Mouse (Mus musculus) ES-E14 (cell line): ENCODE results near the gene Popdc3. TPM values are rescaled to one million over a fixed set of nuclear protein-coding genes. Genes with fewer than 3 reads are reported as not detected.

ENCODE experiments used
- DNase-seq: peaks from one replicate; pipeline ENCODE4 v3.0.0-alpha.2; 2013; ENCODE audit warnings: low read depth, low spot score
- H3K27ac ChIP-seq: 2 replicates; pipeline ENCODE4 v1.5.1; 2012; ENCODE audit warnings: low read depth, mild to moderate bottlenecking, low read length, moderate library complexity, mixed read lengths; ENCODE audit not compliant: poor library complexity, insufficient read depth, severe bottlenecking
- H3K36me3 ChIP-seq: 2 replicates; pipeline ENCODE4 v1.6.1; 2012; ENCODE audit warnings: mild to moderate bottlenecking, low read length, moderate library complexity, mixed read lengths; ENCODE audit not compliant: control insufficient read depth, poor library complexity, insufficient read depth, severe bottlenecking
- H3K4me1 ChIP-seq, 2 experiments: fragments of 150-350 bp in 1 of 2; sonication (generic) in 1 of 2; 2 replicates each; pipeline ENCODE4 v1.6.1; 2012; ENCODE audit warnings: low read length in 2 of 2, mild to moderate bottlenecking in 1 of 2, mixed read lengths in 1 of 2; ENCODE audit not compliant: control insufficient read depth in 2 of 2, insufficient read depth in 2 of 2, poor library complexity in 1 of 2
- H3K4me3 ChIP-seq, 2 experiments: fragments of 150-350 bp in 1 of 2; sonication (generic) in 1 of 2; 2 replicates each; pipeline ENCODE4 v1.5.1; 2012; ENCODE audit warnings: low read length in 2 of 2, low read depth in 1 of 2, mild to moderate bottlenecking in 1 of 2, mixed read lengths in 1 of 2; ENCODE audit not compliant: insufficient read depth in 1 of 2, poor library complexity in 1 of 2, severe bottlenecking in 1 of 2
- H3K9ac ChIP-seq: 2 replicates; pipeline ENCODE4 v1.6.1; 2012; ENCODE audit warnings: low read depth, mild to moderate bottlenecking, low read length, mixed read lengths; ENCODE audit not compliant: poor library complexity, insufficient read depth, severe bottlenecking
- H3K9me3 ChIP-seq: fragments of 150-350 bp; sonication (generic); 2 replicates; pipeline ENCODE4 v1.6.1; 2012; ENCODE audit warnings: low read depth, mild to moderate bottlenecking, low read length; ENCODE audit not compliant: control insufficient read depth, insufficient read depth
- CHD2 ChIP-seq: IDR thresholded peaks from 2 replicates; pipeline ENCODE4 v1.6.1; 2014; ENCODE audit warnings: mild to moderate bottlenecking, low read depth, low read length, inconsistent platforms
- HCFC1 ChIP-seq: IDR thresholded peaks from 2 replicates; pipeline ENCODE4 v1.6.1; 2012; ENCODE audit warnings: low read length, inconsistent platforms, borderline replicate concordance; ENCODE audit not compliant: insufficient read depth
- MAFK ChIP-seq: IDR thresholded peaks from 2 replicates; pipeline ENCODE4 v1.6.1; 2014; ENCODE audit warnings: mild to moderate bottlenecking, low read depth, low read length, inconsistent platforms; ENCODE audit not compliant: insufficient read depth
- ZC3H11A ChIP-seq: IDR thresholded peaks from 2 replicates; pipeline ENCODE4 v1.6.1; 2012; ENCODE audit warnings: low read depth, mild to moderate bottlenecking, inconsistent platforms, low read length, borderline replicate concordance
- ZNF384 ChIP-seq: IDR thresholded peaks from 2 replicates; pipeline ENCODE4 v1.6.1; 2012; ENCODE audit warnings: low read depth, low read length, inconsistent platforms
- in situ Hi-C, 2 experiments: fragments of 600-800 bp; cut with MboI; formaldehyde crosslinking; loops; one replicate each; pipeline ENCODE4 v1.15.1; 2025; ENCODE audit warnings: low sequenced_read_pairs in 2 of 2, inconsistent platforms in 1 of 2; ENCODE audit not compliant: unreplicated experiment in 2 of 2
- total RNA-seq: library from RNA; depleted of rRNA; stranded (reverse); fragments of 300-350 nt; gene quantifications from 2 replicates; pipeline ENCODE4 v1.2.3, GENCODE M21; 2012

Popdc3 gene
- total RNA-seq, 1 experiment = 0.85 TPM

DNA sequence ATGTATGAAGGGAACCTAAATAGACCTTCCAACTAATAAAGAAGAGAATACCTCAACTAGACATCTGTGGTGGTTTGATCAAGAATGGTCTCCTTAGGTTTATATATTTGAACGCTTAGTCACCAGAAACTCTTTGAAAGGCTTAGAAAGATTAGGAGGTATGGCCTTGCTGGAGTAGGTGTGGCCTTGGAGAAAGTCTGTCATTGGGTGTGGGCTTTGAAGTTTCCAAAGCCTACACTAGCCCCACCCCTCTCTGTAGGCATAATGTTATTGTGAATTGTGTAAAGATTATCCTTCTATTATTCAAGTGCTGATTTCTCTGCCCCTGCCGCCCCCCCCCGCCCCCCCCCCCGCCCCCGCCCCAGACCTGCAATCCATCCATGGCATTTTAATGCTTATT is 59.6 kb downstream of the Popdc3 start:
- Histone ChIP-seq H3K9me3 (no peaks in the 10 kb centered on the region), H3K4me1 (peaks cover 0 to 3% of the 10 kb centered on the region in 2 experiments; a peak in 1 of 4 replicates), H3K9ac (no peak overlapping the region), H3K4me3 (no peak overlapping the region), H3K27ac (no peak overlapping the region), H3K36me3 (no peaks in the 10 kb centered on the region)
- TF ChIP-seq MAFK (no peak), HCFC1 (no peak), ZNF384 (no peak), ZC3H11A (no peak), CHD2 (no peak)
- in situ Hi-C loops = no loop called here
- DNase-seq = no peak

DNA sequence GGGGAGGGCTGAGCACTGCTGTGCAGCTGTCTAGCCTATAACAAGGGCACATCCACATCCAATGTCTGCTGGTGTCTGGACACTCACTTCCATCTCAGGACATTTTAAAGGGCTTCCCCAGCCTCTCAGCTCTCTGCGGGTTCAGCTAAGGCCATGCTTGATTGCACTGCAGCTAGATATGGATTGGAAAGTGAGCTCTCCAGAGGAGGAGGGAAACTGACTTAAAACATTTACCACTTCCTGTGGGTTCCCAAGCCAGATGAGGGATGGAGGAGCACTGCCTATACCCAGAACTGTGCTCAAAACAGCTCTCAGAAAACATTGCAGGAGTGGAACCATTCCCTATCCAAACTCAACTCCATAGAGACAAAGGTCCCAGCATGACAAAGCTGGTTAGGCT is 82.6 kb downstream of the Popdc3 start:
- Histone ChIP-seq H3K9ac (no peak overlapping the region), H3K36me3 (no peaks in the 10 kb centered on the region), H3K27ac (no peak overlapping the region), H3K4me3 (no peak overlapping the region), H3K9me3 (no peaks in the 10 kb centered on the region), H3K4me1 (no peaks in the 10 kb centered on the region)
- TF ChIP-seq HCFC1 = no peak
- in situ Hi-C loops = no loop called here
- no peak for DNase-seq

DNA sequence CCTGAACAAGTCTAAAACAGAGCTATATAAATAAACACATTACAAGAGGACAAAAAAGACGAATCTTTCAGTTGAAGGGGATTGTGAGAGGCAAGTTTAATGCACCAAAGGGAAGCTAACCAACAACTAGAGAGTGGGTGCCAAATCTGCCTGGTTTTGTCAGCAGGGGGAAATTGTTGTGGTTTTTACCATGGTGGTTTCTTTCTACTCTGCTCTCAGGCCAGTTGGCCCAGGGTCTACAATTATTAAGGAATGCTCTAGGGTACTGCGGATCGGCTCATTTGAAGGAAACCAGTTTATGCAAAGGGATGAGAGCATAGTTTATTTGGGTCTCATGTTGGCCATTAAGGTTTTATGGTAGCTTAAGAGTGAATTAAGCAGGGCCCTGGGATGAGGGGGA is 84.2 kb downstream of the Popdc3 start:
- no peaks in the 10 kb centered on the region for H3K36me3 ChIP-seq
- no peaks in the 10 kb centered on the region for H3K9me3 ChIP-seq
- no peak overlapping the region for H3K9ac ChIP-seq
- no peak overlapping the region for H3K27ac ChIP-seq
- DNase-seq = no peak
- TF ChIP-seq MAFK (no peak), HCFC1 (no peak), CHD2 (no peak), ZC3H11A (no peak), ZNF384 (no peak)
- in situ Hi-C loops = no loop called here
- no peak overlapping the region for H3K4me3 ChIP-seq
- no peaks in the 10 kb centered on the region for H3K4me1 ChIP-seq

GRCm38 (mm10) chr10:45276499-45276898 is 98.6 kb downstream of the Popdc3 start:
- Histone ChIP-seq H3K9ac (no peak overlapping the region), H3K9me3 (no peaks in the 10 kb centered on the region), H3K4me1 (no peaks in the 10 kb centered on the region), H3K27ac (no peak overlapping the region), H3K36me3 (no peaks in the 10 kb centered on the region), H3K4me3 (no peak overlapping the region)
- TF ChIP-seq CHD2 = no peak
- TF ChIP-seq ZC3H11A = no peak
- no peak for TF ChIP-seq ZNF384
- TF ChIP-seq MAFK = no peak
- no peak for TF ChIP-seq HCFC1
- DNase-seq = no peak
- in situ Hi-C loops = no loop called here

GRCm38 (mm10) chr10:45276995-45277394 is 99.1 kb downstream of the Popdc3 start:
- H3K4me3 ChIP-seq = no peak overlapping the region

More at GRCm38 (mm10) chr10:45276995-45277394, 99.1 kb downstream of the Popdc3 start:
- no peak overlapping the region for H3K9ac ChIP-seq
- no peak for DNase-seq
- H3K27ac ChIP-seq = no peak overlapping the region
- TF ChIP-seq CHD2 (no peak), HCFC1 (no peak), ZNF384 (no peak), MAFK (no peak), ZC3H11A (no peak)
- in situ Hi-C loops = no loop called here
- H3K4me1 ChIP-seq = no peaks in the 10 kb centered on the region
- H3K9me3 ChIP-seq = no peaks in the 10 kb centered on the region
- H3K36me3 ChIP-seq = no peaks in the 10 kb centered on the region
